Mouse (Mus musculus): ENCODE measurements around the gene Sema6d. TPM values are rescaled to one million over a fixed set of nuclear protein-coding genes. Genes with fewer than 3 reads are reported as not detected.

Sema6d gene
- polyA plus RNA-seq, 2 experiments: 12.9 to 19.1 TPM

DNA sequence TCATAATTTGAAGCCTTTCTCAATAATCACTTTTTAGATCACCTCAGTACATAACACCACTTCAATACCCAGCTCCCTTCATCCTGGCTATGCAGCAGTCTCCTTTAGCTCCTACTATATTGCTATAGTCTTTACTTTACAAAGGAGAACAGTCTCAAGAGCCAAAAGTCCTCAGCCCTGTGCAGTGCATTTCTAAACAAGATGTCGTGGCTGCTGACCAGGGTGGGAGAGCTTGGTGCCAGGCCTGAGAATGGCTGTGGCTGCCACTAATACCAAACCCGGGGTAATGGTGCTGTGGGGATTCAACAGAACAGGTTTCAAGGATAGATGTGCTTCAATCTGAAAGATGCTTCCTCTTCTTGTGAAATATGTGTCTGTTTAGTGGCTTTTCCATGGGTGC is 264.9 kb downstream of the Sema6d start:
- Histone ChIP-seq H3K27me3 (ENCODE audit: control insufficient read depth, insufficient read depth, low read length) (no peaks in the 10 kb centered on the region), H3K4me3 (replicated peaks; ENCODE audit: low read length) (no peak overlapping the region), H3K4me2 (replicated peaks; ENCODE audit: low read depth, low read length, severe bottlenecking) (no peak overlapping the region), H3K9ac (ENCODE audit: low read depth, low read length, severe bottlenecking) (no peak overlapping the region), H3K4me1 (ENCODE audit: control insufficient read depth, insufficient read depth, low read length) (no peaks in the 10 kb centered on the region), H3K27ac (replicated peaks; ENCODE audit: low read depth, low read length) (no peak overlapping the region), H3K9me3 (ENCODE audit: control insufficient read depth, low read length) (no peaks in the 10 kb centered on the region), H3K36me3 (ENCODE audit: control insufficient read depth, insufficient read depth, low read length) (no peaks in the 10 kb centered on the region)
- 83% methylated on average over 2 of the region's 2 CpGs for WGBS
- ATAC-seq (ENCODE audit: low FRiP score, low read depth) (no peak), DNase-seq (ENCODE audit: low spot score) (no peak)
- TF ChIP-seq POLR2A (IDR thresholded peaks at IDR 0.05; ENCODE audit: borderline replicate concordance, extremely low read depth, insufficient read depth, insufficient read length): no peak

DNA sequence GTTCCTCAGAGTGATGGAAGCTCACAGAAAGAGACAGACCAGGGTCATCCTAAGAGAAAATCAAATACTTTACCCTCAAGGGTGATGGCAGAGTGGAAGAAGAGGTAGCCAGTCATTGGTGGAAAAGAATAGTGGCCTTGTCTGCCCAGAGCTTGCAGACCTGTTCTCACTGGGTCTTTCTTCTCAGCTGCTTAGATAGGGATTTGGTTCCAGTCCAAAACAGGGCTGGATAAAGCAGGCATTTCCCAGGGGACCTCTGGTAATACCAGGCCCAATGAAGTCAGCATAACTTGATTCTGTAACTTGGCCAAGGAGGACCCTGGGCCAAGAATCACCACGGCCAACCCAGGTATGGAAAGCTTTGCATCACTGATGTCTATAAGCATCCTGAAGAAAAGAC is 279.5 kb downstream of the Sema6d start:
- no peak overlapping the region for H3K4me2 ChIP-seq (replicated peaks; ENCODE audit: low read depth, low read length, severe bottlenecking)
- peak; percentile 46 for DNase-seq (ENCODE audit: low spot score)
- no peak overlapping the region for H3K9ac ChIP-seq (ENCODE audit: low read depth, low read length, severe bottlenecking)
- no peaks in the 10 kb centered on the region for H3K36me3 ChIP-seq (ENCODE audit: control insufficient read depth, insufficient read depth, low read length)
- H3K4me1 ChIP-seq (ENCODE audit: control insufficient read depth, insufficient read depth, low read length): no peaks in the 10 kb centered on the region
- H3K9me3 ChIP-seq (ENCODE audit: control insufficient read depth, low read length): no peaks in the 10 kb centered on the region
- H3K27me3 ChIP-seq (ENCODE audit: control insufficient read depth, insufficient read depth, low read length): no peaks in the 10 kb centered on the region
- WGBS: 71% methylated on average over 1 of the region's 1 CpGs
- no peak overlapping the region for H3K4me3 ChIP-seq (replicated peaks; ENCODE audit: low read length)
- no peak for TF ChIP-seq POLR2A (IDR thresholded peaks at IDR 0.05; ENCODE audit: borderline replicate concordance, extremely low read depth, insufficient read depth, insufficient read length)
- ATAC-seq (ENCODE audit: low FRiP score, low read depth): no peak
- no peak overlapping the region for H3K27ac ChIP-seq (replicated peaks; ENCODE audit: low read depth, low read length)

- Histone ChIP-seq H3K27ac (replicated peaks; ENCODE audit: low read depth, low read length) (no peak overlapping the region), H3K36me3 (ENCODE audit: control insufficient read depth, insufficient read depth, low read length) (no peaks in the 10 kb centered on the region), H3K9ac (ENCODE audit: low read depth, low read length, severe bottlenecking) (no peak overlapping the region), H3K4me3 (replicated peaks; ENCODE audit: low read length) (no peak overlapping the region), H3K4me1 (ENCODE audit: control insufficient read depth, insufficient read depth, low read length) (no peaks in the 10 kb centered on the region), H3K27me3 (ENCODE audit: control insufficient read depth, insufficient read depth, low read length) (no peaks in the 10 kb centered on the region), H3K9me3 (ENCODE audit: control insufficient read depth, low read length) (no peaks in the 10 kb centered on the region), H3K4me2 (replicated peaks; ENCODE audit: low read depth, low read length, severe bottlenecking) (no peak overlapping the region)
- TF ChIP-seq POLR2A (IDR thresholded peaks at IDR 0.05; ENCODE audit: borderline replicate concordance, extremely low read depth, insufficient read depth, insufficient read length): no peak
- 51% methylated on average over 2 of the region's 2 CpGs for WGBS
- ATAC-seq (ENCODE audit: low FRiP score, low read depth) (no peak), DNase-seq (ENCODE audit: low spot score) (peak; percentile 15)
Observed at GRCm38 (mm10) chr2:124369991-124370390, 280.2 kb downstream of the Sema6d start.

- H3K27me3 ChIP-seq (ENCODE audit: control insufficient read depth, insufficient read depth, low read length): no peaks in the 10 kb centered on the region
- no peak overlapping the region for H3K4me2 ChIP-seq (replicated peaks; ENCODE audit: low read depth, low read length, severe bottlenecking)
- no peaks in the 10 kb centered on the region for H3K36me3 ChIP-seq (ENCODE audit: control insufficient read depth, insufficient read depth, low read length)
- DNase-seq (ENCODE audit: low spot score) (no peak), ATAC-seq (ENCODE audit: low FRiP score, low read depth) (no peak)
- no peak overlapping the region for H3K27ac ChIP-seq (replicated peaks; ENCODE audit: low read depth, low read length)
- H3K9me3 ChIP-seq (ENCODE audit: control insufficient read depth, low read length): no peaks in the 10 kb centered on the region
- H3K4me3 ChIP-seq (replicated peaks; ENCODE audit: low read length): no peak overlapping the region
- TF ChIP-seq POLR2A (IDR thresholded peaks at IDR 0.05; ENCODE audit: borderline replicate concordance, extremely low read depth, insufficient read depth, insufficient read length): no peak
- H3K4me1 ChIP-seq (ENCODE audit: control insufficient read depth, insufficient read depth, low read length): no peaks in the 10 kb centered on the region
- WGBS: 57% methylated on average over 2 of the region's 2 CpGs
- no peak overlapping the region for H3K9ac ChIP-seq (ENCODE audit: low read depth, low read length, severe bottlenecking)
Observed at GRCm38 (mm10) chr2:124371363-124371762, 281.6 kb downstream of the Sema6d start.

- H3K36me3 ChIP-seq (ENCODE audit: control insufficient read depth, insufficient read depth, low read length): no peaks in the 10 kb centered on the region
- no peak for ATAC-seq (ENCODE audit: low FRiP score, low read depth)
- no peak overlapping the region for H3K9ac ChIP-seq (ENCODE audit: low read depth, low read length, severe bottlenecking)
- WGBS: 90% methylated on average over 1 of the region's 1 CpGs
- no peak for DNase-seq (ENCODE audit: low spot score)
- 0 out of 2 replicates have a peak, but pooled peaks cover under 1% of the 10 kb centered on the region for H3K27me3 ChIP-seq (ENCODE audit: control insufficient read depth, insufficient read depth, low read length)
- H3K9me3 ChIP-seq (ENCODE audit: control insufficient read depth, low read length): no peaks in the 10 kb centered on the region
- no peak for TF ChIP-seq POLR2A (IDR thresholded peaks at IDR 0.05; ENCODE audit: borderline replicate concordance, extremely low read depth, insufficient read depth, insufficient read length)
- H3K4me1 ChIP-seq (ENCODE audit: control insufficient read depth, insufficient read depth, low read length): no peaks in the 10 kb centered on the region
- no peak overlapping the region for H3K4me3 ChIP-seq (replicated peaks; ENCODE audit: low read length)
- H3K4me2 ChIP-seq (replicated peaks; ENCODE audit: low read depth, low read length, severe bottlenecking): no peak overlapping the region
- no peak overlapping the region for H3K27ac ChIP-seq (replicated peaks; ENCODE audit: low read depth, low read length)
Observed at GRCm38 (mm10) chr2:124385053-124385452, 295.3 kb downstream of the Sema6d start.

DNA sequence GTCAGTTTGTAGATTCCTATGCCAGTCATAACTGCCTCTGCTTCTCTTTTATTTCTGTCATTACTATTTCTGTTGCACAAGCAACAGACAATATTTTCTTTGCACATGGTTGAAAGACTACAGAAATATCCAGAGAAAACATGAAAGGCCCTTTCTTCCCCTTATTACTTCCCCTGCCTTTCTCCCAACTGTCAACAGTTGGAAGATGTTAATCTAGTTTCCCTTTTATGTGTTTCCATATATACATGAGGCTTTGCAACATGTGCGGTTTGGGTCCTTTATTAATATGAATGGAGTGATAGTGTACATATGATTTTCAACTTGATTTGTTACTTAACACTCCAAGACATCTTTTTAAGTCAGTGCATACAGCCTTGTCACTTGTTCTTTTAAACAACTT is 296.0 kb downstream of the Sema6d start:
- no peak overlapping the region for H3K9ac ChIP-seq (ENCODE audit: low read depth, low read length, severe bottlenecking)
- no peaks in the 10 kb centered on the region for H3K4me1 ChIP-seq (ENCODE audit: control insufficient read depth, insufficient read depth, low read length)
- H3K9me3 ChIP-seq (ENCODE audit: control insufficient read depth, low read length): no peaks in the 10 kb centered on the region
- H3K27me3 ChIP-seq (ENCODE audit: control insufficient read depth, insufficient read depth, low read length): peaks cover 4% of the 10 kb centered on the region; the same call in 1 of the 2 replicates
- no peak overlapping the region for H3K4me2 ChIP-seq (replicated peaks; ENCODE audit: low read depth, low read length, severe bottlenecking)
- no peak for ATAC-seq (ENCODE audit: low FRiP score, low read depth)
- TF ChIP-seq POLR2A (IDR thresholded peaks at IDR 0.05; ENCODE audit: borderline replicate concordance, extremely low read depth, insufficient read depth, insufficient read length): no peak
- 73% methylated on average over 1 of the region's 1 CpGs for WGBS
- no peak overlapping the region for H3K4me3 ChIP-seq (replicated peaks; ENCODE audit: low read length)
- DNase-seq (ENCODE audit: low spot score): no peak
- H3K36me3 ChIP-seq (ENCODE audit: control insufficient read depth, insufficient read depth, low read length): no peaks in the 10 kb centered on the region
- no peak overlapping the region for H3K27ac ChIP-seq (replicated peaks; ENCODE audit: low read depth, low read length)

Data from limb, embryonic 14.5 days (tissue).